Mouse (Mus musculus) testis, adult 2 months (tissue): ENCODE data around the gene Syt8.

Source experiments
- CTCF ChIP-seq: fragments of 200-500 bp; IDR thresholded peaks from 2 replicates; pipeline ENCODE4 v1.5.1; 2012; ENCODE audit warnings: low read depth, mild to moderate bottlenecking, inconsistent platforms, low read length, moderate library complexity; ENCODE audit not compliant: control insufficient read depth, insufficient read depth, insufficient replicate concordance
- POLR2A ChIP-seq: fragments of 200-500 bp; IDR thresholded peaks from 2 replicates; pipeline ENCODE4 v1.6.1; 2012; ENCODE audit warnings: low read depth, mild to moderate bottlenecking, inconsistent platforms, low read length, moderate library complexity; ENCODE audit not compliant: control insufficient read depth

GRCm38 (mm10) chr7:142399250-142399649 is 35.4 kb upstream of the Syt8 start:
- TF ChIP-seq POLR2A: no peak
- no peak for TF ChIP-seq CTCF
